Mouse (Mus musculus) liver, embryonic 16.5 days (tissue): ENCODE results near the gene Aatk. TPM values are rescaled to one million over a fixed set of nuclear protein-coding genes. Genes with fewer than 3 reads are reported as not detected.

Source experiments
- ATAC-seq: fragments of 200-750 bp; cut with Nextera tagmentation; 2 replicates; pipeline ENCODE4 v1.8.0; 2017; ENCODE audit warnings: low read depth, mild to moderate bottlenecking, moderate number of reproducible peaks, moderate library complexity
- H3K27ac ChIP-seq: fragments of 300-500 bp; sonication (generic); 2 replicates; pipeline ENCODE4 v1.5.1; 2014; ENCODE audit warnings: mild to moderate bottlenecking, low read length
- H3K27me3 ChIP-seq: fragments of 300-500 bp; sonication (generic); 2 replicates; pipeline ENCODE4 v1.6.1; 2014; ENCODE audit warnings: low read depth, low read length, mixed read lengths; ENCODE audit not compliant: control insufficient read depth, insufficient read depth
- H3K36me3 ChIP-seq: fragments of 300-500 bp; sonication (generic); 2 replicates; pipeline ENCODE4 v1.6.1; 2014; ENCODE audit warnings: mild to moderate bottlenecking; ENCODE audit not compliant: control insufficient read depth, insufficient read depth
- H3K4me1 ChIP-seq: fragments of 300-500 bp; sonication (generic); 2 replicates; pipeline ENCODE4 v1.6.1; 2014; ENCODE audit warnings: low read depth, low read length, mixed read lengths; ENCODE audit not compliant: control insufficient read depth
- H3K4me2 ChIP-seq: fragments of 300-500 bp; sonication (generic); 2 replicates; pipeline ENCODE4 v1.6.1; 2014; ENCODE audit warnings: low read depth, low read length, mixed read lengths
- H3K4me3 ChIP-seq: fragments of 300-500 bp; sonication (generic); 2 replicates; pipeline ENCODE4 v1.5.1; 2014; ENCODE audit warnings: low read depth, mild to moderate bottlenecking, low read length
- H3K9ac ChIP-seq: fragments of 300-500 bp; sonication (generic); 2 replicates; pipeline ENCODE4 v1.6.1; 2014; ENCODE audit warnings: low read depth, low read length
- H3K9me3 ChIP-seq: fragments of 300-500 bp; sonication (generic); replicated peaks from 2 replicates; pipeline ENCODE4 v1.6.1; 2016; ENCODE audit warnings: low read length; ENCODE audit not compliant: control insufficient read depth
- WGBS: fragments of 180-500 bp; shearing (Covaris S2); extraction: QIAGEN DNeasy Blood & Tissue Kit; methylation state at CpG from one replicate; pipeline ENCODE4 v1.1.7; 2014; ENCODE audit not compliant: insufficient replicate concordance; 5-methylcytosine and 5-hydroxymethylcytosine counted together
- polyA plus RNA-seq: library from polyadenylated mRNA; unstranded; fragments of >200 nt; fragmentation: Nextera tagmentation; extraction: Ambion mirVana; gene quantifications from 2 replicates; pipeline ENCODE4 v1.2.1, GENCODE M21; 2015

Gene Aatk
- polyA plus RNA-seq, 1 experiment from 2014 or later = 0.67 TPM

GRCm38 (mm10) chr11:120009937-120010336 lies 37.0 kb downstream of the Aatk start:
- 68% methylated on average over 20 of the region's 20 CpGs for WGBS
- H3K27ac ChIP-seq = no peak overlapping the region

GRCm38 (mm10) chr11:120008956-120009355 lies 38.0 kb downstream of the Aatk start:
- no peak overlapping the region for H3K9ac ChIP-seq
- H3K4me2 ChIP-seq = no peak overlapping the region
- ATAC-seq = no peak
- H3K4me3 ChIP-seq = no peak overlapping the region
- peaks cover 4% of the 10 kb centered on the region for H3K4me1 ChIP-seq
- H3K36me3 ChIP-seq = no peaks in the 10 kb centered on the region
- no peak overlapping the region for H3K27ac ChIP-seq
- WGBS = 78% methylated on average over 8 of the region's 8 CpGs
- no peaks in the 10 kb centered on the region; the same call in 1 of the 2 replicates for H3K27me3 ChIP-seq
- no peaks in the 10 kb centered on the region for H3K9me3 ChIP-seq

More at GRCm38 (mm10) chr11:120009937-120010336, 37.0 kb downstream of the Aatk start:
- Histone ChIP-seq H3K4me2 (no peak overlapping the region), H3K9ac (no peak overlapping the region), H3K36me3 (no peaks in the 10 kb centered on the region), H3K4me1 (peaks cover 4% of the 10 kb centered on the region), H3K9me3 (no peaks in the 10 kb centered on the region), H3K4me3 (no peak overlapping the region), H3K27me3 (no peaks in the 10 kb centered on the region; the same call in 1 of the 2 replicates)
- ATAC-seq = no peak

GRCm38 (mm10) chr11:120008501-120008900 lies 38.5 kb downstream of the Aatk start:
- no peaks in the 10 kb centered on the region for H3K36me3 ChIP-seq
- H3K4me3 ChIP-seq = no peak overlapping the region
- H3K4me1 ChIP-seq = peaks cover 3% of the 10 kb centered on the region
- H3K4me2 ChIP-seq = no peak overlapping the region
- no peak overlapping the region for H3K27ac ChIP-seq
- H3K27me3 ChIP-seq = no peaks in the 10 kb centered on the region; the same call in 1 of the 2 replicates
- no peak for ATAC-seq
- WGBS = 70% methylated on average over 1 of the region's 1 CpGs
- no peak overlapping the region for H3K9ac ChIP-seq
- no peaks in the 10 kb centered on the region for H3K9me3 ChIP-seq

- no peak overlapping the region for H3K9ac ChIP-seq
- WGBS = 49% methylated on average over 4 of the region's 4 CpGs
Observed at GRCm38 (mm10) chr11:120007496-120008080, 39.4 kb downstream of the Aatk start.

GRCm38 (mm10) chr11:120005434-120006317 lies 41.3 kb downstream of the Aatk start:
- H3K9me3 ChIP-seq = no peaks in the 10 kb centered on the region
- no peak for ATAC-seq
- H3K27me3 ChIP-seq = no peaks in the 10 kb centered on the region
- no peak overlapping the region for H3K4me2 ChIP-seq
- H3K4me3 ChIP-seq = no peak overlapping the region
- H3K27ac ChIP-seq = no peak overlapping the region
- H3K9ac ChIP-seq = no peak overlapping the region
- H3K4me1 ChIP-seq = no peaks in the 10 kb centered on the region
- WGBS = 67% methylated on average over 18 of the region's 18 CpGs
- H3K36me3 ChIP-seq = no peaks in the 10 kb centered on the region

More at GRCm38 (mm10) chr11:120007496-120008080, 39.4 kb downstream of the Aatk start:
- Histone ChIP-seq H3K4me3 (no peak overlapping the region), H3K36me3 (no peaks in the 10 kb centered on the region), H3K9me3 (no peaks in the 10 kb centered on the region), H3K4me2 (no peak overlapping the region), H3K27ac (no peak overlapping the region), H3K27me3 (no peaks in the 10 kb centered on the region; the same call in 1 of the 2 replicates), H3K4me1 (no peaks in the 10 kb centered on the region)
- no peak for ATAC-seq

- H3K4me2 ChIP-seq = no peak overlapping the region
- H3K36me3 ChIP-seq = no peaks in the 10 kb centered on the region
- 82% methylated on average over 7 of the region's 7 CpGs for WGBS
- H3K9me3 ChIP-seq = no peaks in the 10 kb centered on the region
- H3K4me1 ChIP-seq = no peaks in the 10 kb centered on the region
- no peak for ATAC-seq
- no peak overlapping the region for H3K9ac ChIP-seq
- no peaks in the 10 kb centered on the region for H3K27me3 ChIP-seq
- H3K4me3 ChIP-seq = no peak overlapping the region
- H3K27ac ChIP-seq = no peak overlapping the region
Observed at GRCm38 (mm10) chr11:120002634-120003220, 44.2 kb downstream of the Aatk start.

GRCm38 (mm10) chr11:120002041-120002440 lies 44.9 kb downstream of the Aatk start:
- H3K27me3 ChIP-seq = no peaks in the 10 kb centered on the region
- no peaks in the 10 kb centered on the region for H3K4me1 ChIP-seq
- H3K9ac ChIP-seq = no peak overlapping the region
- H3K9me3 ChIP-seq = no peaks in the 10 kb centered on the region
- H3K36me3 ChIP-seq = no peaks in the 10 kb centered on the region
- H3K4me2 ChIP-seq = no peak overlapping the region
- ATAC-seq = no peak
- 58% methylated on average over 5 of the region's 5 CpGs for WGBS
- H3K27ac ChIP-seq = no peak overlapping the region
- H3K4me3 ChIP-seq = no peak overlapping the region

GRCm38 (mm10) chr11:119997351-119997750 lies 49.6 kb downstream of the Aatk start:
- Histone ChIP-seq H3K36me3 (no peaks in the 10 kb centered on the region), H3K27me3 (no peaks in the 10 kb centered on the region), H3K9me3 (no peaks in the 10 kb centered on the region), H3K9ac (no peak overlapping the region), H3K4me2 (no peak overlapping the region), H3K27ac (no peak overlapping the region), H3K4me1 (no peaks in the 10 kb centered on the region), H3K4me3 (no peak overlapping the region)
- WGBS = 80% methylated on average over 16 of the region's 16 CpGs
- no peak for ATAC-seq

GRCm38 (mm10) chr11:119991338-119991678 lies 55.7 kb downstream of the Aatk start:
- ATAC-seq = peak; percentile 38; the same call in 1 of the 2 replicates

More at GRCm38 (mm10) chr11:119991338-119991678, 55.7 kb downstream of the Aatk start:
- H3K4me2 ChIP-seq = no peak overlapping the region
- H3K9ac ChIP-seq = no peak overlapping the region
- no peak overlapping the region for H3K27ac ChIP-seq
- no peaks in the 10 kb centered on the region for H3K27me3 ChIP-seq
- no peak overlapping the region for H3K4me3 ChIP-seq
- no peaks in the 10 kb centered on the region; the same call in 1 of the 2 replicates for H3K4me1 ChIP-seq
- H3K36me3 ChIP-seq = no peaks in the 10 kb centered on the region
- H3K9me3 ChIP-seq = no peaks in the 10 kb centered on the region
- WGBS = 6% methylated on average over 10 of the region's 10 CpGs
